Mouse (Mus musculus): ENCODE data around the gene Rbfox3. TPM values are rescaled to one million over a fixed set of nuclear protein-coding genes. Genes with fewer than 3 reads are reported as not detected.
"Not testable (repeated sequence)": the region's sequence is repeated elsewhere in the genome, so short reads cannot be mapped to it uniquely, and the experiment has no call there.

Gene Rbfox3
- polyA plus RNA-seq, 1 experiment from 2014 or later = 6.9 TPM

DNA sequence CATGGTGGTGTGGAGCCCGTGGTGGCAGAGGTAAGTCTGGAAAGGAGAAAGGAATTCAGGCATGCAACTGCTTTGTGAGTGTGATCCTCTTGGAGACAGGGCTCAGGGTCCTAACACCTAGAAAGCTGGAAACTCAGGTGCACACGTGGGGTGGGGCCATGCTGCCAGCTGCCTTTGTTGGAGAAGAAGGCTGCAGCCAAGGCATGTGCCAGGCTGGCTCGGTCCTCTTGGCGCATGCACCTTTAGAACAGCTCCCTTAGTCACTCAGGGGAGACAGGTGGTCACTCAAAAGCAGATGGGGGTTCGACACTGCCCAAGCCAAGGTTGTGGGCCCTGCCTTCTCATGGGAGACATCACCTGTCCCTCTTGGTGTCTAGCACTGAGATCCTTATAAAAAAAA lies 128.7 kb downstream of the Rbfox3 start:
- Histone ChIP-seq H3K4me2 (ENCODE audit: low read depth, low read length, severe bottlenecking) (no peak overlapping the region), H3K27ac (ENCODE audit: low read depth, low read length) (no peak overlapping the region), H3K4me1 (replicated peaks; ENCODE audit: control insufficient read depth, insufficient read depth, low read length) (0 out of 2 replicates have a peak, but pooled peaks cover 1% of the 10 kb centered on the region), H3K27me3 (ENCODE audit: control insufficient read depth, insufficient read depth, low read length) (no peaks in the 10 kb centered on the region), H3K9ac (ENCODE audit: low read length) (no peak overlapping the region), H3K9me3 (ENCODE audit: control insufficient read depth, low read length) (no peaks in the 10 kb centered on the region), H3K4me3 (ENCODE audit: low read depth, low read length) (no peak overlapping the region), H3K36me3 (ENCODE audit: control insufficient read depth, insufficient read depth, low read length) (no peaks in the 10 kb centered on the region)
- WGBS = 86% methylated on average over 5 of the region's 5 CpGs
- DNase-seq (ENCODE audit: low spot score) = no peak
- ATAC-seq (replicated peaks; ENCODE audit: low FRiP score) = no peak

DNA sequence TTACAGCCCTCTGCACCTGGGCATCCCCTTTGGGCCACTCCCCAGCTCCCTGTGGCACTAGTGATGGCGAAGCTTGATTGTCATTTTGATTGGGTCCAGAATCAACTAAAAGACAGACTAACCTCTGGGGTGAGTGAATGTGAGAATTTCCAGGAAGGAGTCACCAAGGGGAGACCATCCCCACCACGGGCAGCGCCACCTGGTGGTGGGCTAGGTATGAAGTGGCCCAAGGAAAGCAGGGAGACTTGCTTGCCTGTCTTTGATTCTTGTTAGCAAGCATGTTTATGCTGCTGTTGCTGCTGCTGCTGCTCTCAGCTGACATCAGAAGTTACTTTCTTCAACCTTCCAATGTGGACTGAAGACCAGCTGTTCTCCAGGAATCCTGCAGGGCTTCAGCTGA lies 135.6 kb downstream of the Rbfox3 start:
- H3K4me2 ChIP-seq (ENCODE audit: low read depth, low read length, severe bottlenecking) = no peak overlapping the region
- 14% methylated on average over 3 of the region's 3 CpGs for WGBS
- DNase-seq (ENCODE audit: low spot score) (peak; percentile 80), ATAC-seq (replicated peaks; ENCODE audit: low FRiP score) (no peak)
- no peaks in the 10 kb centered on the region for H3K27me3 ChIP-seq (ENCODE audit: control insufficient read depth, insufficient read depth, low read length)
- no peak overlapping the region for H3K9ac ChIP-seq (ENCODE audit: low read length)
- no peaks in the 10 kb centered on the region for H3K9me3 ChIP-seq (ENCODE audit: control insufficient read depth, low read length)
- no peak overlapping the region for H3K4me3 ChIP-seq (ENCODE audit: low read depth, low read length)
- H3K4me1 ChIP-seq (replicated peaks; ENCODE audit: control insufficient read depth, insufficient read depth, low read length) = 0 out of 2 replicates have a peak, but pooled peaks cover 1% of the 10 kb centered on the region
- H3K36me3 ChIP-seq (ENCODE audit: control insufficient read depth, insufficient read depth, low read length) = no peaks in the 10 kb centered on the region
- H3K27ac ChIP-seq (ENCODE audit: low read depth, low read length) = no peak overlapping the region

DNA sequence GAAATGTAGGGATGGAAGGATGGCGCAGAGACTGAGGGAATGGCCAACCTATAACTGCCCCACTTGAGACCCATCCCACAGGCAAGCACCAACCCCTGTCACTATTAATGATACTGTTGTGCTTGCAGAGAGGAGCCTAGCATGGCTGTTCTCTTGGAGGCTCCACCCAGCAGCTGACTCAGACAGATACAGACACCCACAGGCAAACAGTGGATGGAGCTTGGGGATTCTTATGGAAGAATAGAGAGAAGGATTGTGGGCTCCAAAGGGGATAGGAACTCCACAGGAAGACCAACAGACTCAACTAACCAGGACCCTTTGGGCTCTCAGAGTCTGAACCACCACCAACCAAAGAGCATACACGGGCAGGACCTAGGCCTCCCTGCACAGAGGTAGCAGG lies 136.6 kb downstream of the Rbfox3 start:
- not testable (repeated sequence) for H3K9ac ChIP-seq (ENCODE audit: low read length); H3K4me1 ChIP-seq (replicated peaks; ENCODE audit: control insufficient read depth, insufficient read depth, low read length); H3K36me3 ChIP-seq (ENCODE audit: control insufficient read depth, insufficient read depth, low read length); H3K4me2 ChIP-seq (ENCODE audit: low read depth, low read length, severe bottlenecking); H3K9me3 ChIP-seq (ENCODE audit: control insufficient read depth, low read length); H3K4me3 ChIP-seq (ENCODE audit: low read depth, low read length); H3K27ac ChIP-seq (ENCODE audit: low read depth, low read length); H3K27me3 ChIP-seq (ENCODE audit: control insufficient read depth, insufficient read depth, low read length); DNase-seq (ENCODE audit: low spot score); ATAC-seq (replicated peaks; ENCODE audit: low FRiP score)
- WGBS = 76% methylated on average over 2 of the region's 2 CpGs

DNA sequence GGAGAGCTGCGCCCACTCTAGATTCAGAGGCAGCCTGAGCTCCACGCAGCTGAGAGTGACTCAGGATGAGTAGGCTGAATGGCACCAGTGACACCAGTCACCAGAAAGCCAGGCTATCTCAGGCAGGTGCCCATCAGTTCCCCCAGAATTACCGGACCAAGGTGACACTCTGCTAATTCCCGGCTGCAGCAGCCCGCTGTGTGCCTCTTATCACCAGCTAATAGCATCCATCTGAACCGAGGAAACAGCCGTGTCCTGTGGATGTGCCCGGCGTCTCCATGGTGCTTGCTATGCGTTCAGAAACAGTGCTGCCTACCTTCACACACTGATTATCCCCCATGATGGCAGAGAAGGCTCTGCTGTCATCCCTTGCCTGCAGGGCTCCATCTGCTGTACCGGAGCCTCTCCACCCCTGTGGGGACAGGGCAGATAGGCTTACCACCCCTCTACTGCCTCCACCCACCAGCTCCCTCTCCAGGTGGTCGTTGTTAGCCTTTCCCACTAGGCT lies 138.3 kb downstream of the Rbfox3 start:
- Histone ChIP-seq H3K27ac (ENCODE audit: low read depth, low read length) (no peak overlapping the region), H3K27me3 (ENCODE audit: control insufficient read depth, insufficient read depth, low read length) (no peaks in the 10 kb centered on the region), H3K4me3 (ENCODE audit: low read depth, low read length) (no peak overlapping the region), H3K4me1 (replicated peaks; ENCODE audit: control insufficient read depth, insufficient read depth, low read length) (peaks cover 2% of the 10 kb centered on the region; the same call in 1 of the 2 replicates), H3K36me3 (ENCODE audit: control insufficient read depth, insufficient read depth, low read length) (no peaks in the 10 kb centered on the region), H3K9ac (ENCODE audit: low read length) (no peak overlapping the region), H3K4me2 (ENCODE audit: low read depth, low read length, severe bottlenecking) (no peak overlapping the region), H3K9me3 (ENCODE audit: control insufficient read depth, low read length) (no peaks in the 10 kb centered on the region)
- ATAC-seq (replicated peaks; ENCODE audit: low FRiP score) (no peak), DNase-seq (ENCODE audit: low spot score) (no peak)
- 70% methylated on average over 12 of the region's 12 CpGs for WGBS

DNA sequence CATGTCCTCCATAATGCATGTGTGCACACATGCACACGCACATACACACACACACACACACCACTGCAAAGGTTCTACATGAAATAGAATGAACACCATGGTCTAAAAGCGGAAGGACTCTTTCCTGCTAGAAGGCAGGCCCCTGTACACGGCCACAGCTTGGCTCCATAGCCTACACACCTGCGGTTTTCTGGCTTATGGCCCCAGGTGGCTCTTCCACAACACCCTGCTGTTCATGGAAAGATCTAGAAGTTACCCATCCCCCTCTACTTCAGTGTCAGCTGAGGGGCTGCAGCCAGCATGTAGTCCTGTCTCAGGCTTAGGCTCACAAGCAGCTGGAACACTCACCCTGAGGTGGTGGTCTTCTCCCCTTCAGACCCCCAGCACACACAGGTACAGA lies 140.0 kb downstream of the Rbfox3 start:
- Histone ChIP-seq H3K4me2 (ENCODE audit: low read depth, low read length, severe bottlenecking) (no peak overlapping the region), H3K27ac (ENCODE audit: low read depth, low read length) (no peak overlapping the region), H3K4me3 (ENCODE audit: low read depth, low read length) (no peak overlapping the region), H3K9ac (ENCODE audit: low read length) (no peak overlapping the region), H3K36me3 (ENCODE audit: control insufficient read depth, insufficient read depth, low read length) (no peaks in the 10 kb centered on the region), H3K27me3 (ENCODE audit: control insufficient read depth, insufficient read depth, low read length) (no peaks in the 10 kb centered on the region), H3K9me3 (ENCODE audit: control insufficient read depth, low read length) (no peaks in the 10 kb centered on the region), H3K4me1 (replicated peaks; ENCODE audit: control insufficient read depth, insufficient read depth, low read length) (peaks cover 2% of the 10 kb centered on the region; the same call in 1 of the 2 replicates)
- DNase-seq (ENCODE audit: low spot score) (no peak), ATAC-seq (replicated peaks; ENCODE audit: low FRiP score) (no peak)
- 89% methylated on average over 4 of the region's 4 CpGs for WGBS

DNA sequence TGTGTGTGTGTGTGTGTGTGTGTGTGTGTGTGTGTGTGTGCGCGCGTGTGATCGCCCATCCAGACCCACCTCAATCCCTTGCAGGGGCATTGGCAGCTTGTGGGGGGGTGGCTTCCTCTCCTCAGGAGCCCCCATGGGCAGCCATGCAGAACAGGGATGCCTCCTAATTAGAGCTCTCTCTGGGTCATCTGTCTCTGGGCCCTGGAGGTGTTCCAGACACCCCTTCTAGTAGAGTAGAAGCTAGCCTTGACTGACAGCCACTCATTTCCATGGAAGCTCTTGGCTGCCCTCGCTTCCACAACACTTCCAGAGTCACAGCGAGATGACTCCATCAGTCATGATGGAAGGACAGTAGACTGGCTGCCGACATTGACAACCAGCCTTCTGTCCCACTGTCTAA lies 140.6 kb downstream of the Rbfox3 start:
- no peak overlapping the region for H3K4me2 ChIP-seq (ENCODE audit: low read depth, low read length, severe bottlenecking)
- 93% methylated on average over 7 of the region's 7 CpGs for WGBS
- H3K4me1 ChIP-seq (replicated peaks; ENCODE audit: control insufficient read depth, insufficient read depth, low read length) = peaks cover 2% of the 10 kb centered on the region; the same call in 1 of the 2 replicates
- DNase-seq (ENCODE audit: low spot score) = no peak
- no peak overlapping the region for H3K27ac ChIP-seq (ENCODE audit: low read depth, low read length)
- H3K36me3 ChIP-seq (ENCODE audit: control insufficient read depth, insufficient read depth, low read length) = no peaks in the 10 kb centered on the region
- no peak overlapping the region for H3K4me3 ChIP-seq (ENCODE audit: low read depth, low read length)
- H3K9ac ChIP-seq (ENCODE audit: low read length) = no peak overlapping the region
- no peak for ATAC-seq (replicated peaks; ENCODE audit: low FRiP score)
- no peaks in the 10 kb centered on the region for H3K9me3 ChIP-seq (ENCODE audit: control insufficient read depth, low read length)
- H3K27me3 ChIP-seq (ENCODE audit: control insufficient read depth, insufficient read depth, low read length) = no peaks in the 10 kb centered on the region

DNA sequence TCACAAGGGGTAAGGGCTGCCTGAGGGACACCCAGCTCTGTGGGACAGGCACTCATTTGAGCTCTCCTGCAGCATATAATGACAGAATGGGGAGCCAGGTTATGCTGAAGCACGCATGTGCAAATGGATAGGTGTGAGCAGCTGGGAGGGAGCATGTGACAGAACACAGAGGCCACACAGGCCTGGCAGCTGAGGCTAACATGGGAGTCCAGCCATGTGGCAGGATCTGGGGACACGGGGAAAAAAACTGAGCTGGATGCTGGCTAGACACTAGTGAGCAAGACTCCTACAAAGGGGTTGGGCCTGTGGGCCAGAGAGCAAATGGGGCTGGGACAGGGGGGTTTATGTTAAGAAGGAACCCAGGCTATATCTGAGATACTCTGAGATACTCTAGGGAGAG lies 141.9 kb downstream of the Rbfox3 start:
- H3K9ac ChIP-seq (ENCODE audit: low read length) = no peak overlapping the region

DNA sequence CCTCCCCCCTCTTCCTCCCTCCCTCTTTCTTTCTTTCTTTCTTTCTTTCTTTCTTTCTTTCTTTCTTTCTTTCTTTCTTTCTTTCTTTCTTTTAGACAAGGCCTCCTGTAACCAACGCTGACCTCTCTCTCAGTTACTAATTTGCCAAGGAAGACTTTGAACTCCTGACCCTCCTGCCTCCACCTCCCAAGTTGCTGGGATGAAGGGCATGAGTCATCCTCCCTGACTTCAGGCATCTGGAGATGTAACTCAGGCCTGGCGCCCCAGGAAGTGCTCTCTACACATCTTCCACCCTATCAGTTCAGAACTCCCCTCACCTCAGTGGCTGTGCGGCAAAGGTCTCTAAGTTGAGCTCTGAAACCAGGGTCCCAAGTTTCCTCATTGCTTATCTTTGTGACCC lies 143.0 kb downstream of the Rbfox3 start:
- Histone ChIP-seq H3K27me3 (ENCODE audit: control insufficient read depth, insufficient read depth, low read length) (no peaks in the 10 kb centered on the region), H3K4me1 (replicated peaks; ENCODE audit: control insufficient read depth, insufficient read depth, low read length) (peaks cover 2% of the 10 kb centered on the region; the same call in 1 of the 2 replicates), H3K4me3 (ENCODE audit: low read depth, low read length) (no peak overlapping the region), H3K9me3 (ENCODE audit: control insufficient read depth, low read length) (no peaks in the 10 kb centered on the region), H3K9ac (ENCODE audit: low read length) (no peak overlapping the region), H3K27ac (ENCODE audit: low read depth, low read length) (no peak overlapping the region), H3K36me3 (ENCODE audit: control insufficient read depth, insufficient read depth, low read length) (no peaks in the 10 kb centered on the region), H3K4me2 (ENCODE audit: low read depth, low read length, severe bottlenecking) (no peak overlapping the region)
- whole genome bisulfite sequencing = 83% methylated on average over 3 of the region's 3 CpGs
- DNase-seq (ENCODE audit: low spot score) (no peak), ATAC-seq (replicated peaks; ENCODE audit: low FRiP score) (no peak)

More for the DNA sequence above, 141.9 kb downstream of the Rbfox3 start:
- Histone ChIP-seq H3K4me3 (ENCODE audit: low read depth, low read length) (no peak overlapping the region), H3K9me3 (ENCODE audit: control insufficient read depth, low read length) (no peaks in the 10 kb centered on the region), H3K4me1 (replicated peaks; ENCODE audit: control insufficient read depth, insufficient read depth, low read length) (peaks cover 2% of the 10 kb centered on the region; the same call in 1 of the 2 replicates), H3K4me2 (ENCODE audit: low read depth, low read length, severe bottlenecking) (no peak overlapping the region), H3K27ac (ENCODE audit: low read depth, low read length) (no peak overlapping the region; the same call in 1 of the 2 replicates), H3K27me3 (ENCODE audit: control insufficient read depth, insufficient read depth, low read length) (no peaks in the 10 kb centered on the region), H3K36me3 (ENCODE audit: control insufficient read depth, insufficient read depth, low read length) (no peaks in the 10 kb centered on the region)
- ATAC-seq (replicated peaks; ENCODE audit: low FRiP score) (no peak), DNase-seq (ENCODE audit: low spot score) (no peak)
- WGBS = 76% methylated on average over 2 of the region's 2 CpGs

DNA sequence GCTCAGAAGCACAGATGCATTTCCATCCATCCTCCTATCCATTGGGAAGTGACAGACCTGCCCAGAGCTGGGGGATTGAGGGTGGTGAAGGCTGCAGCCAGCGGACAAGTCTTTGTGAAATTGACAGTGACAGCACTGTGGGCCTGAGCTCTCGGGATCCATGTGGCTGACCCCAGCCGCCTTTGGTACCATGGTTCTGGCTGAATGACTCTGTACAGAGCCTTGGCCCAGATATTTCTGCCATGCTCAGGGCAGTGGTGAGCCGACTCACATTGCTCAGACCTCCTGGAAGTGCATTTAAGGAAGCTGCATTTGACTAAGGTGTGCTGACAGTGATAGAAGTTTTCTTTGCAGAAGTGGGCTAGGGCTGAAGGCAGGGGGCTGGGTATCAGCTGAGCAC lies 144.0 kb downstream of the Rbfox3 start:
- DNase-seq (ENCODE audit: low spot score) = no peak
- H3K4me1 ChIP-seq (replicated peaks; ENCODE audit: control insufficient read depth, insufficient read depth, low read length) = peaks cover 2% of the 10 kb centered on the region; the same call in 1 of the 2 replicates
- H3K4me2 ChIP-seq (ENCODE audit: low read depth, low read length, severe bottlenecking) = no peak overlapping the region
- H3K36me3 ChIP-seq (ENCODE audit: control insufficient read depth, insufficient read depth, low read length) = no peaks in the 10 kb centered on the region
- 72% methylated on average over 4 of the region's 4 CpGs for WGBS
- no peaks in the 10 kb centered on the region for H3K27me3 ChIP-seq (ENCODE audit: control insufficient read depth, insufficient read depth, low read length)
- no peak overlapping the region for H3K4me3 ChIP-seq (ENCODE audit: low read depth, low read length)
- H3K9ac ChIP-seq (ENCODE audit: low read length) = no peak overlapping the region
- no peaks in the 10 kb centered on the region for H3K9me3 ChIP-seq (ENCODE audit: control insufficient read depth, low read length)
- H3K27ac ChIP-seq (ENCODE audit: low read depth, low read length) = no peak overlapping the region
- no peak for ATAC-seq (replicated peaks; ENCODE audit: low FRiP score)

Measured in forebrain, embryonic 11.5 days (tissue).